Mouse (Mus musculus) midbrain, embryonic 10.5 days (tissue): ENCODE results near the gene Ano1. TPM values are rescaled to one million over a fixed set of nuclear protein-coding genes. Genes with fewer than 3 reads are reported as not detected.
A peak's percentile ranks its signal among the peaks of the same experiment; 100 is the strongest.

Experiments
- DNase-seq: peaks from one replicate; pipeline ENCODE4 v3.0.0-alpha.2; 2017; ENCODE audit warnings: low spot score
- H3K27ac ChIP-seq: fragments of 300-500 bp; sonication (generic); replicated peaks from 2 replicates; pipeline ENCODE4 v1.5.1; 2016; ENCODE audit warnings: mild to moderate bottlenecking
- H3K27me3 ChIP-seq: fragments of 300-500 bp; sonication (generic); 2 replicates; pipeline ENCODE4 v1.6.1; 2016; ENCODE audit warnings: low read depth, mild to moderate bottlenecking; ENCODE audit not compliant: poor library complexity, severe bottlenecking
- H3K36me3 ChIP-seq: fragments of 300-500 bp; sonication (generic); 2 replicates; pipeline ENCODE4 v1.6.1; 2016; ENCODE audit warnings: mild to moderate bottlenecking, moderate library complexity
- H3K4me1 ChIP-seq: fragments of 300-500 bp; sonication (generic); 2 replicates; pipeline ENCODE4 v1.6.1; 2016
- H3K4me3 ChIP-seq: fragments of 300-500 bp; sonication (generic); 2 replicates; pipeline ENCODE4 v1.5.1; 2016; ENCODE audit warnings: mild to moderate bottlenecking, moderate library complexity
- H3K9me3 ChIP-seq: fragments of 300-500 bp; sonication (generic); replicated peaks from 2 replicates; pipeline ENCODE4 v1.6.1; 2016; ENCODE audit warnings: mild to moderate bottlenecking
- WGBS: fragments of 180-500 bp; shearing (Covaris S2); methylation state at CpG from one replicate; pipeline ENCODE4 v1.1.7; 2016; 5-methylcytosine and 5-hydroxymethylcytosine counted together
- polyA plus RNA-seq: library from polyadenylated mRNA; unstranded; fragments of >200 nt; fragmentation: Nextera tagmentation; extraction: Ambion mirVana; gene quantifications from 2 replicates; pipeline ENCODE4 v1.2.1, GENCODE M21; 2016

Gene Ano1
- polyA plus RNA-seq, 1 experiment from 2014 or later, result 29.4 TPM

- H3K9me3 ChIP-seq, result no peaks in the 10 kb centered on the region
- 11% methylated on average over 10 of the region's 10 CpGs for WGBS
- peak; percentile 78 for DNase-seq
- H3K4me3 ChIP-seq, result peak overlapping the region; percentile 17; the same call in 1 of the 2 replicates
- H3K36me3 ChIP-seq, result peaks cover 89% of the 10 kb centered on the region
- H3K27ac ChIP-seq, result peak overlapping the region; percentile 89
- peaks cover 43% of the 10 kb centered on the region for H3K27me3 ChIP-seq
- peaks cover 40% of the 10 kb centered on the region for H3K4me1 ChIP-seq
Measured at GRCm38 (mm10) chr7:144653681-144654425, 97.9 kb downstream of the Ano1 start.

- Histone ChIP-seq H3K36me3 (peaks cover 94% of the 10 kb centered on the region), H3K4me1 (peaks cover under 1% of the 10 kb centered on the region; the same call in 1 of the 2 replicates), H3K27me3 (peaks cover 47% of the 10 kb centered on the region), H3K4me3 (no peak overlapping the region), H3K27ac (peak overlapping the region; percentile 71), H3K9me3 (no peaks in the 10 kb centered on the region)
- no peak for DNase-seq
- 88% methylated on average over 5 of the region's 5 CpGs for WGBS
Measured at GRCm38 (mm10) chr7:144647547-144647946, 104.2 kb downstream of the Ano1 start.

GRCm38 (mm10) chr7:144640817-144641216 is 111.0 kb downstream of the Ano1 start:
- no peak for DNase-seq
- Histone ChIP-seq H3K27ac (peak overlapping the region; percentile 69), H3K27me3 (peaks cover 31% of the 10 kb centered on the region), H3K9me3 (no peaks in the 10 kb centered on the region), H3K36me3 (peaks cover 60% of the 10 kb centered on the region), H3K4me3 (no peak overlapping the region), H3K4me1 (peaks cover 11% of the 10 kb centered on the region)
- WGBS, result 81% methylated on average over 1 of the region's 1 CpGs

GRCm38 (mm10) chr7:144636000-144636399 is 115.8 kb downstream of the Ano1 start:
- Histone ChIP-seq H3K36me3 (peaks cover 69% of the 10 kb centered on the region), H3K27ac (peak overlapping the region; percentile 91), H3K9me3 (no peaks in the 10 kb centered on the region), H3K4me3 (no peak overlapping the region), H3K27me3 (peaks cover 75% of the 10 kb centered on the region), H3K4me1 (peaks cover 19% of the 10 kb centered on the region)
- WGBS, result 73% methylated on average over 2 of the region's 2 CpGs
- no peak for DNase-seq

- Histone ChIP-seq H3K4me3 (no peak overlapping the region), H3K27ac (peak overlapping the region; percentile 91), H3K36me3 (peaks cover 76% of the 10 kb centered on the region), H3K4me1 (peaks cover 30% of the 10 kb centered on the region), H3K27me3 (peaks cover 86% of the 10 kb centered on the region), H3K9me3 (no peaks in the 10 kb centered on the region)
- WGBS, result 83% methylated on average over 6 of the region's 6 CpGs
- no peak for DNase-seq
Measured at GRCm38 (mm10) chr7:144634875-144635274, 116.9 kb downstream of the Ano1 start.

- peak overlapping the region; percentile 91 for H3K27ac ChIP-seq
- H3K4me3 ChIP-seq, result no peak overlapping the region
- no peaks in the 10 kb centered on the region for H3K9me3 ChIP-seq
- H3K4me1 ChIP-seq, result peaks cover 34% of the 10 kb centered on the region
- WGBS, result 83% methylated on average over 3 of the region's 3 CpGs
- DNase-seq, result no peak
- peaks cover 78% of the 10 kb centered on the region for H3K36me3 ChIP-seq
- peaks cover 86% of the 10 kb centered on the region for H3K27me3 ChIP-seq
Measured at GRCm38 (mm10) chr7:144634450-144634849, 117.3 kb downstream of the Ano1 start.

GRCm38 (mm10) chr7:144632321-144632720 is 119.5 kb downstream of the Ano1 start:
- H3K36me3 ChIP-seq, result peaks cover 62% of the 10 kb centered on the region
- H3K4me3 ChIP-seq, result no peak overlapping the region
- no peaks in the 10 kb centered on the region for H3K9me3 ChIP-seq
- H3K27me3 ChIP-seq, result peaks cover 75% of the 10 kb centered on the region
- peak overlapping the region; percentile 91 for H3K27ac ChIP-seq
- no peak for DNase-seq
- peaks cover 55% of the 10 kb centered on the region for H3K4me1 ChIP-seq

GRCm38 (mm10) chr7:144630622-144631021 is 121.2 kb downstream of the Ano1 start:
- WGBS, result 87% methylated on average over 3 of the region's 3 CpGs
- no peaks in the 10 kb centered on the region for H3K9me3 ChIP-seq
- DNase-seq, result no peak
- peaks cover 57% of the 10 kb centered on the region for H3K36me3 ChIP-seq
- H3K4me3 ChIP-seq, result no peak overlapping the region
- peaks cover 79% of the 10 kb centered on the region for H3K27me3 ChIP-seq
- peak overlapping the region; percentile 91 for H3K27ac ChIP-seq
- peaks cover 60% of the 10 kb centered on the region for H3K4me1 ChIP-seq

- WGBS, result 12% methylated on average over 3 of the region's 3 CpGs
- peaks cover 76% of the 10 kb centered on the region for H3K4me1 ChIP-seq
- peak overlapping the region; percentile 8; the same call in 1 of the 2 replicates for H3K4me3 ChIP-seq
- H3K36me3 ChIP-seq, result peaks cover 51% of the 10 kb centered on the region
- H3K9me3 ChIP-seq, result no peaks in the 10 kb centered on the region
- DNase-seq, result peak; percentile 87
- H3K27ac ChIP-seq, result peak overlapping the region; percentile 91
- peaks cover 77% of the 10 kb centered on the region for H3K27me3 ChIP-seq
Measured at GRCm38 (mm10) chr7:144628334-144628915, 123.3 kb downstream of the Ano1 start.

- H3K4me3 ChIP-seq, result no peak overlapping the region
- peaks cover 77% of the 10 kb centered on the region for H3K4me1 ChIP-seq
- H3K27me3 ChIP-seq, result peaks cover 77% of the 10 kb centered on the region
- H3K9me3 ChIP-seq, result peaks cover 3% of the 10 kb centered on the region; the same call in 1 of the 2 replicates
- peaks cover 51% of the 10 kb centered on the region for H3K36me3 ChIP-seq
- peak overlapping the region; percentile 91 for H3K27ac ChIP-seq
- WGBS, result 11% methylated on average over 13 of the region's 13 CpGs
- peak; percentile 79 for DNase-seq
Measured at GRCm38 (mm10) chr7:144627606-144628333, 124.0 kb downstream of the Ano1 start.

- H3K27ac ChIP-seq, result peak overlapping the region; percentile 91
- H3K9me3 ChIP-seq, result peaks cover 11% of the 10 kb centered on the region; the same call in 1 of the 2 replicates
- DNase-seq, result no peak
- peaks cover 82% of the 10 kb centered on the region for H3K4me1 ChIP-seq
- WGBS, result 90% methylated on average over 2 of the region's 2 CpGs
- H3K4me3 ChIP-seq, result no peak overlapping the region
- peaks cover 77% of the 10 kb centered on the region for H3K27me3 ChIP-seq
- H3K36me3 ChIP-seq, result peaks cover 51% of the 10 kb centered on the region
Measured at GRCm38 (mm10) chr7:144626042-144626441, 125.7 kb downstream of the Ano1 start.

- Histone ChIP-seq H3K27me3 (peaks cover 61% of the 10 kb centered on the region), H3K9me3 (peaks cover 11% of the 10 kb centered on the region; the same call in 1 of the 2 replicates), H3K27ac (peak overlapping the region; percentile 77), H3K4me1 (peaks cover 43% of the 10 kb centered on the region), H3K4me3 (no peak overlapping the region), H3K36me3 (peaks cover 76% of the 10 kb centered on the region)
- peak; percentile 36 for DNase-seq
- 79% methylated on average over 22 of the region's 22 CpGs for WGBS
Measured at GRCm38 (mm10) chr7:144620721-144621681, 130.8 kb downstream of the Ano1 start.
